Mouse (Mus musculus): ENCODE results near the gene Ubash3b.

Gene Ubash3b

DNA sequence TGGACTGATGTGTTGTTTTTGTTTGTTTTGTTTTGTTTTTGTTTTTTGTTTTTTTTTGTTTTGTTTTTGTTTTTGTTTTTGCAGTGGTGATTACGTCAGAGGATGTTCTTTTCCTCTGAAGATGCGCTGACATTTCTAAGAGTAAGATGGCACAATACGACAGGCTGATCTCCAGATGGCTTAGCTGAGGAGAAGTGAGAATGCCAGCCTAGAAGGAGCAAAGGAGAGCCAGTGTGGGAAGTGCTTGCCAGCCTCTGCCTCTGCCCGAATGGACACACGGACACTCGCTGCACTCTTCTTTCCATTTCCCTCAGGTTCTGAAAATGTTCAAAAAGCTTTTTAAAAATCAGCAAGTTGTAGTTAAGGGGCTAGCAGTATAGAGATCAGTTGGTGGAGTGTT, 6.7 kb upstream of the Ubash3b start:
- no peak for DNase-seq (ENCODE audit: inconsistent age in 2 of 2, low spot score in 1 of 2)

DNA sequence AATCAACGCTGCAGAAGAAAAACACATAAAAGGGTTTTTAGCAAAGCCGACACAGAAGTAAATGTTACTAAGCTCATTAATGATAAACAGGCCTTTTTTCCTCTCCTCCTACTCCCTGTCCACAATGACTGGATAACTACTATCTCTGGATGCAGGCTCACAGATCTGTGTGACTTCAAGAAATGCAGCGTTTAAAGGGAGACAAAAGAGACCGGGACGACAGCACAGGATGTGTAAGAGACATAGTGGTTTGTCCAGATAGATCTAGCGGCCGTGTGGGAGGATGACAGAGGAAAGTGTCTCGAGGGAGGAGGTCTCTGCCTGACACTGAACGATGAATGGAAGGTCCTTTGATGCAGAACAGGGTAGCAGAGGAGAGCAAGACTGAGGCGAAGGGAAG, 5.4 kb upstream of the Ubash3b start:
- DNase-seq (ENCODE audit: inconsistent age in 2 of 2, low spot score in 1 of 2): no peak

DNA sequence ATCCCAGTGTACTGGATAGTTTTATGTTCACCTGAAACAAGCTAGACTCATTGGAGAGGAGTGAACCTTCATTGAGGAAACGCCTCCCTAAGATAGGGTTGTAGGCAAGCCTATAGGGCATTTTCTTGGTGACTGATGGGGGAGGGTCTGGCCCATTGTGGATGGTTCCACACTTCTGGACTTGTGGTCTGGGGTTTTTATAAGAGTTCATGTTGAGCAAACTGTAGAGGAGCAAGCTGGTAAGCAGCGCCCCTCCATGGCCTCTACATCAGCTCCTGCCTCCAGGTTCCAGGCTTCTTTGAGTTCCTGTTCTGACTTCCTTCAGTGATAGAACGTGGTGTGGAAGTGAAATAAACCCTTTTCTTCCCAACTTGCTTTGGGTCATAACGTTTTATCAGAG, 866 bp upstream of the Ubash3b start:
- DNase-seq (ENCODE audit: inconsistent age in 2 of 2, low spot score in 1 of 2): no peak

DNA sequence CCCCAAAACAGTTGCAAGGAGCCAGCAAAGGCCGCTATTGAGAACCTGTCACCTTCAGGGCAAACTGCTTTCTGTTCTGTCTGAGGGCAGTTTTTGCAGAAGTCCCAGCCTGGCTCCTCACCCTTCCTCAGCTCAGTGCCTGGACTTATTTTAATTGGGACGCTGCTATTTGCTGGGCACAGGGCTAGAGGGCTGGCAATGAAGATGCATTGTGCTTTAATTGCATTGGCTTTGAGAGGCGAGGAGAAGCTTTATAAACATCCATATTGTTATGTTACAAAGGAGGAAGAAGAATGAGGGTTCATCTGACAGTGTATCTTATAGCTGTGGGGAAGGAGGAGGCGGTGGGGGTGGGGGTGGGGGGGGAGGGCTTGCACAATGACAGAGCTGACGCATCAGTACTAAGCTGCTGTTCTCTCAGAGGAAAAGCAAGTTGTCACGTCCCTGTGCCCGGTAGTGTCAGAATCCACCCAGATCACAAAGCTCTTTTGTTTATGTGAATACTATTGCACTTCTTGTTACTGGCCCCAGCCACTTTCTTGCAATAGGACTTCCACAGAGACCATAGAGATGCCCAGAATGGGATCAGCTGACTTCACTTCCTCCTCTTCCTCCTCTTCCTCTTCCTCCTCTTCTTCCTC, 841 bp downstream of the Ubash3b start:
- no peak for DNase-seq (ENCODE audit: inconsistent age in 2 of 2, low spot score in 1 of 2)

DNA sequence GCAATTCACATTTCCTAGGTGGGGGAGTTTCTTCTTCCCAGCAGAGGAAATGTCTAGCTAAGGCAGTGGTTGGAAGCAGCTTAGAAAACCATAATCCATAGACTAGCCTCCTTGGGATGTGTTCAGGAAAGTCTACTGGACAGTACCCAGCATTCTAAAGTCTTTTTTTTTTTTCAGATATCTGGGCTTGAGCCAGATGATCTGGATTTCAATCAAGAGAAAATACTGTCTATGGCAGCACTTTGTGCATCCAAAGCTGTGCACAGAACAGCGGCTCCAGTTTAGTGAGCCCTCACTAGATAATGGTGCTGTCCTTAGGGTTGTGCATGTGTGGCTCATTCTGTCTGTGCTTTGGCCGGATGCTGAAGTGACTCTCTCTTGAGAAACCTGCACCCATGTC, 2.3 kb downstream of the Ubash3b start:
- DNase-seq (ENCODE audit: inconsistent age in 2 of 2, low spot score in 1 of 2): no peak

DNA sequence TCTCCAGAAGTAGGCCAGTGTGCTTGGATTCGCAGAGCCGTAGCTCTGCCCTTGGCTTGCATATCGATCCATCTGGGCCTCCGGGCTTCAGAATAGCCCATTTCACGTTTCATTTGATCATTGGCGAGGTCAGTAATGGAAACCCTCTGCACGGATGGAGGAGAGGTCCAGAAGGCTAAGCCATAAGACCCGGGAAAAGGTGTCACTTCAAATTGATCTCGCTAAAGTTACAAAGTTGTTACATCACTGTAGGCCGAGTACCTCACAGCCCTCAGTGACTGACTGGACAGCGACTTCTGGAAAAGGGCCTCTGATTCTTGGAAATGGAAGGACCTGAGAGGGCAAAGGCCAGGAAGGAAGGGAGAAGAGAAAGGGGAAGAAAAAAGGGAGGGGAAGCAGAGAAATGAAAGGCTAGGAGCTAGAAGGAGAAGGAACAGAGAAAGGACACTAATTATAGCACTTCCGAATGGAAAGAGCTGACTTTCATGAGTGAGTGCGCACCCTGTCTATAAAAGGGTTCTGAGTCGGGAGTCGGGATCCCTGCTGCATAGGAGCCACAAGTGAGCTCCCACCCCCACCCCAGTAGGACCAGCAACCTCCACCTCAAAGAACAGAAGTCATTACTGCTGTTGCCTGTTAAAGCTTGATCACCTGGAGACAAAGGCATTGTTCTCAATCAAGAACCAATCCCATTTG, 3.5 kb downstream of the Ubash3b start:
- DNase-seq (ENCODE audit: inconsistent age in 2 of 2, low spot score in 1 of 2): no peak

DNA sequence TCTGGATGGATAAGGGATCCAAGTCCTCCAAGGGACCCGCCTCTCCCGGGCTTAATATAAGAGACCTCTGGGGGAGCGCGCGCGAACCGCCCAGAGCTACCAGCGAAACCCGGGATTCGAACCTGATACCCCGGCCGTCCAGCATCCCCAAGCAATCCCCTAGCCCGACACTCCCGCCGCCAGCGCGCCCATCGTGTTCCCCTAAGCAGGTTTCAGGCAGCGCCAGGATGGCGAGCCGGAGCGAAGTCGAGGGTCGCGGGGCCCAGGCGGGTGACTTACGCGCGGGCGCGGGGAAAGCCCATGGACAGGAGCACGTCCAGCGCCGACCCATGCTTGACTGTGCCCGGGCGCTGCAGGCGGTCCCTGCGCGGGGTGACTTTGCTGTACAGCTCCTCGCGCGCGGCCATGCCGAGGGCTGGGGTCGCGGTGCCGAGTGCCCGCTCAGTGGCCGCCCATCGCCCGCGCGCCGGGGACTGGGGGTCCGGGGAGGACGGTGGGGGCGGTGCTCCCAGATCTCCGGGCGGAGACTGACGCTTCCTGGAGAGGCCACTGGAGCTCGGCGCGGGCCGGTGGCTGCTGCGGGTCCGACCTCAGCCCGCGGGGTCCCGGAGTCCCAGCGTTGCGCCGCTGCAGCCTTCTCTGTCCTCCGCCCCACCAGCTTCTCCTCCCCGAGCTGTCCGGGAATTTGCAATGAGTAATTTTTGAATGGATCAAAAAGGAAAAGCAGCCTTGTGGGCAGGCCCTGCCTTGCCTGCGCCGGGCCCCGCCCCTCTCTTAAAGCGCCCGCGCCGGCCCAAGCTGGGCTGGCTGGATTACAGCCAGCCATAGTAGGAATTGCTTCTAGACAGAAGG, 4.3 kb downstream of the Ubash3b start:
- DNase-seq (ENCODE audit: inconsistent age in 2 of 2, low spot score in 1 of 2): peak; percentile 82 to 93

DNA sequence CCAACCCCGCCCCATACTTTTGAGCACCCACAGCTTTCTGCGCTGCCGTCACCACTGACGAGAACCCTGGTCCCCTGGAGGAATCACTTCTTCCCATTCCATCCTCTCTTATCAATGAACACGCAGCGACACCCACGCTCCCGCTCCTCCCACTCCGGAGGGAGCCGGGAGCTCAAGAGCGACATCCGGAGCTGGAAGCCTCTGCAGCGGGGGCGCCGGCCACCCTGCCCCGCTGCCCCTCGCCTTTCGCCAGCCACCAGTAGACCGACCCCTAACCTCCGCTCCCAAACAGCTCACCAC, 4.8 kb downstream of the Ubash3b start:
- peak in 1 of 2 experiments; percentile 29 for DNase-seq (ENCODE audit: inconsistent age in 2 of 2, low spot score in 1 of 2)

DNA sequence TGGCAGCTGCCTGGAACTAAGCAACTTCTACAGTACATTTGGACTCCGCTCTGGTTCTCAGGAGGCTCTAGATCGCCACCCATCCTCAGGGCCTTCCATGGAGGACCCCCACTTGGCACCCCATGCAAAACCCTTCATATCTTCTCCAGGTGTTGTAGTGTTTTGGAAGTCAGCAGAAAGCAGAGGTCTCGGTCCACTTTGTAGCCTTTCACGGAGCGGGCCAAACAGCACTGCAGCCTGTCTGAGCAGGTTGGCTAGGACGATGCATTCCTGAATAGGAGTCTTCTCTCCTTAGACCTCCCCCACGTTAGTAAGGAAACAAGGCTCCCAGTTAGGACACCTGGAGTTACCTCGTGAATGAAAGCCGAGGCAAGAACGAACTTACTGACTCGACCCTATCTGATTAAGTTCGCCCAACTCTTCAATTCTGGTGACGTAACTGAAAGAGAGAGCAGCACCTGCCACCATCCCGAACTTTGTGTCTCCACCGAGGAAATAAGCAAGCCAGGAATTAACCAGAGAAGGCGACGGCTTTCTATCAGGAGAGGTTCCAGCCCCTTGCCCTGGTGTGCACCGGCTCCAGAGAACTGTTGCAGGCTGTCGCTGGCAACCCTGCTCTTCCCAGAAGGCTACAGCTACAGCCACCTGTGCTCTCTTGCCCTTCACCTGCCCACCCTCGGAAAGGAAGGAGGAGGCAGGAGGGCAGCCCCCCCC, 5.3 kb downstream of the Ubash3b start:
- DNase-seq (ENCODE audit: inconsistent age in 2 of 2, low spot score in 1 of 2): no peak

DNA sequence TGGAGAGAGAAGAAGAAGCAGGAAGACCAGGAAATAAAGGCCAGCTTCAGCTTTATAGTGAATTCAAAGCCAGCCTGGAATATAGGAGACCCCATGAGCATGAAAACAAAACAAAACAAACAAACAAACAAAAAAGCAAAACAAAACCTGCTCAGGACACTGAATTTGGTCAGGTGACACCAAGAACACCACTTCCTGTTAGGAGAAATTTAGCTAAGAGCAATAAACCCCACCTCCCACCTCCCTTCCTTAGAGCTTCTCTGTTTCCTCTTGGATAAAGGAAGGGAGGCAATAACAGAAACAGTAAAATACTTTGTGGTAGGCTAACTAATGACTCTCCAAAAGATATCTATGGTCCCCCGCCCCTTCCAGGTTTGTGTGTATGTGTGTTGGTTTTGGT, 7.5 kb downstream of the Ubash3b start:
- DNase-seq (ENCODE audit: inconsistent age in 2 of 2, low spot score in 1 of 2): no peak

DNA sequence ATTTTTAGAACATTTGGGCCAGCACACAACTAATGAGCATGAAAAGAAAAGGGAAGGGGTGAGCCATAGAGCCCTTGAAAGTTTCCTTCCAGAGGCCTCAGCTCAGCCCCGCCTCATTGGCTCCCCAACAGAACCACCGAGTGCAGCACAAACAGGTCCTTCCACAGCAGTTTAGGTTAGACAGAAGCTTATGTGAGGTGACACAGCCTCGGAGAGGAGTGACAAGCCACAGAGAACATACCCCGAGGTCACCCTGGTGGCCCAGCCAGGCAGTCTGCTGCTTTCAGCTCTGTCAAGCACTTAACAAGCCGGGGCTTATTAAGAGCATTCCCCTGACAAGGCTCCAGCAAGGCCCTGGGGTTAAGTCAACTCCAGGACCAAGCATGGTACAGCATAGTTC, 8.4 kb downstream of the Ubash3b start:
- peak; percentile 21 to 38 for DNase-seq (ENCODE audit: inconsistent age in 2 of 2, low spot score in 1 of 2)

DNA sequence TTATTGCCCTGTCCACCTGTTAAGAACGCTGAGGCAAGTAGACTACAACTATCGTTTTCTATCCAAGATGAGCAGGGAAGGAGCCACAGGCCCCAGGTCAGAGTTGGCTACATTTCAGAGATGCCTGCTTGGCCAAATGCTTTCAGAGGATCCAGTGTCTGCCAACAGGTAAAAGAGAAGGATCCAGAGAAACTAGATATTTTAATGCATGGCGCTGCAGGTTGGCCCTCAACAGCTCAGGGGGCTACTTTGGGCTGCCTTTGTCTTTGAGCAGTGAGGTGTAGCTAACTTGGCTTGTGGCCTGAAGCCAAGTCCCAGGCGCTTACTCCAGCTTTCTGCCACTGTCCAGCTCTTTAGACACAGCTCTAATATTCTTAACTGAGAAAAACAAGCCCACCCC, 10.0 kb downstream of the Ubash3b start:
- DNase-seq (ENCODE audit: inconsistent age in 2 of 2, low spot score in 1 of 2): no peak

DNA sequence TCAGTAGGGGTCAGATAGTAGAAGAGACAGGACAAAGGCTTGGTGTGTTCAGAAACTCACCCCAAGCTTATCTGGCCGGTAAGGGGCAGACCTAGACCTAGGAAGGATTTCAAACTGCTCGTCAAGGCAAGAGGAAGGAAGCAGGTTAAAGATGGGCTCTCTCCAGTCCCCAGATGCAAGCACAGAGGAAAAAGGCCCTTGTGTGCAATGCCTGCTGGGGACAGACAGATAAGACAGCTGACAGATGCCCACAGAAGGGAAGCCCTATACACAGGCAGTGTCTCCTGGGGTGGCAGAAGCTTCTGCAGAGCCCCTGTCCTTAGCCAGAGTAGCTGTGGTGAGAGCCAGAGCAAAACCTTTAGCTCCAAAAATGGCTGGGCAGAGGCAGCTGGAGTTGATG, 11.6 kb downstream of the Ubash3b start:
- no peak for DNase-seq (ENCODE audit: inconsistent age in 2 of 2, low spot score in 1 of 2)

DNA sequence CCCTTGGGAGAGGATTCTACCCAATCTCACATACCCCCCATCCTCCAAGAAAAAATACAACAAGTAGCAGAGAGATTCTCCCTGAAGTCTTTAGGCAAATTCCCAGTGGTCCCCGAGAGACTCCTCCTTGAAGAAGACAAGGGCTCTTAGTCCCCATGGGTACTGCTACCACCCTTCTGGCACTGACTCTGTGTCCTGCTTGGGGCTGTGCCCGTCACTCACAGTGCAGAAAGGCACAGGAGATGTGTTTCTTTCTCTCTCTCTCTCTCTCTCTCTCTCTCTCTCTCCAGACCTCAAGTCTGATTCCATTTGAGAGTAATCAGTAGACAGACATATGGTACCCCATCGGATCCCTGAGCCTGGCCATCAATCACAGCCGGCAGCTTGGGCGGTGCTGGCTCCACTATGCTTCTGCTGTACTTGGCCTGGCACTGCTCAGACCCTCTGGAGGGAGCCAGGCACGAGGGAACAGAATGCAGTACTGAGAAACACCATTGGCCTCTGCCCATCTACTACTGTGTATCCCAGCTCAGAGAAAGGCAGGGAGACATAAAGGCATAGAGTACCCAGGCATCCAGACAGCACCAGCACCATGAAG, 12.3 kb downstream of the Ubash3b start:
- DNase-seq (ENCODE audit: inconsistent age in 2 of 2, low spot score in 1 of 2): no peak

DNA sequence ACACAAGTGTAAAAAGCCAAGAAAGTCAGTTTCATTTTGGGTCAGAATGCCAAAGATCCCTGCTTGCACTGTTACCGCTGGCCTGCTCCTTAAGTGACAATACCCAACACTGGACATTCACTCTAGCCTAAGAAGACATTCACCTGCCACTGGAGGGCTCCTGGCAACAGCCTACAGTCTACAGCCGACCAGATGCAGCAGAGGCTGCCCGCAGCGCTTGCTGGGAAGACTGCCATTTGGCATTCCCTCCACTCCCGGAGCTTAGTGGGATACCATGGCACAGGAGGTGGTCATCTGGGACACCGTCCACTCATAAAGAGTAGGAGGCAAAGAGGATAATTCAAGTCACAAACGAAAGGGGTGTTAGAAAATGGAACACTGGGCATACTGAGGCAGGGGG, 12.9 kb downstream of the Ubash3b start:
- no peak for DNase-seq (ENCODE audit: inconsistent age in 2 of 2, low spot score in 1 of 2)

DNA sequence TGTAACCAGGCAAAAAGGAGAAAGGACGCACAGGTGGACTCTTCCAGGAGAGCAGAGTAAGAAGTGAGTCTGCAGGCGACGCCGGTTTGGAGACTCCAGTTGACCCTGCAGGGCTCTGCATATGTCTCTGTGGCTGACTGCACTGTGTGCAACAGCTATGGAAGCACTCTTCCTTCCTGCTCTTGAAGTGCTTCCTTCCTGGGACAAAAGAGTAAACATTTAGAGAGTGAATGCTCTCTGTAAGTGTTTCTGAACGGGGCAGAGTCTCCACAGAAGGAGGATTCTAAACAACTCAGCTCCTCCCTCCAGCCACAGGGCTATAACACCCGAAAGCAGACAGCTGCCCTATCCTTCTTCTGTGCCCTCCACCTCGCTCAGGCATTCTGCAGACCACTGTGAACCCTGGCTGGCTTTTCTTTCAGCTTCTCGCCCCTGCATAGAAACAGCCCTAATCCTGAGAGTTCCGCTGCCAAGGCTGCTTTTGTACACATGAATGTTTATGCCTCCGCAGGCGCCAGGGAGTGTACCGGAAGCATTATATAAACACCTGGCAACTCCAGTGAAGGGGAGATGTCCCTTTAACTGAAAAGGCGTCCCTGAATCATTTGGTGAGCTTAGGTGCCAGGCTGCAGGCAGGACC, 14.2 kb downstream of the Ubash3b start:
- DNase-seq (ENCODE audit: inconsistent age in 2 of 2, low spot score in 1 of 2): no peak

DNA sequence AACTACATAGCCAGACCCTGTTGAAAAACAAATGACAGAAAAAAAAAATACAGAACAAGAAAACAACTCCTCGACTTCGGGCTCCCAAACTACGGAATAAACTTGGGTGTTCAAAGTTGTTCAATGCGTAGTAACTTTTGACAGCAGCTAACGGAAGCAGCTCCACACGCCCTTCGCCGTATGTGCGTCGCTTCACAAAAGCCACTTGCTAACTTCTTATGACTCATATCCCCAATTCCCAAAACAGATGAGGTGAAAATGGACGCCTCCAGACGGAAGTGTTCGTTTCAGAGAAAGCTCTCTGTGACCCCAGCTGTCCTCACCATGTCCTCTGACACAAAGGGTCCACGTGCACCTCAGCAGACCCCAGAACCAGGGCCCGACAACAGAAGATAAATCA, 17.7 kb downstream of the Ubash3b start:
- no peak for DNase-seq (ENCODE audit: inconsistent age in 2 of 2, low spot score in 1 of 2)

DNA sequence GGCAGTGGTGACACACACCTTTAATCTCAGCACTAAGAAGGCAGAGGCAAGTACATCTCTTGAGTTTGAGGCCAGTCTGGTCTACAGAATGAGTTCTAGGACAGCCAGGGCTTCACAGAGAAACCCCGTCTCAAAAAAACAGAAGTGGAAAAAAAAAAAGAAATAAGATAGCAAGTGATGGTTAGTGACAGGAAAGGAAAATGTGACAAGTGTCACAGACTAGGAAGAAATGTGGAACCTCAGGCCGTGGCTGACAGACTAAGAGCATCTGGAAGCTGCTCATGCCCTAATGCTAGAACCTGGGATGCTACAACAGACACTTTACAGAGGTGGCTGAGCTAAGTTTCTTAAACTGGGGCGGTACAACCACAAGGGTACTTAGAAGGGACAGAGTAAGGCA, 18.4 kb downstream of the Ubash3b start:
- no peak for DNase-seq (ENCODE audit: inconsistent age in 2 of 2, low spot score in 1 of 2)

DNA sequence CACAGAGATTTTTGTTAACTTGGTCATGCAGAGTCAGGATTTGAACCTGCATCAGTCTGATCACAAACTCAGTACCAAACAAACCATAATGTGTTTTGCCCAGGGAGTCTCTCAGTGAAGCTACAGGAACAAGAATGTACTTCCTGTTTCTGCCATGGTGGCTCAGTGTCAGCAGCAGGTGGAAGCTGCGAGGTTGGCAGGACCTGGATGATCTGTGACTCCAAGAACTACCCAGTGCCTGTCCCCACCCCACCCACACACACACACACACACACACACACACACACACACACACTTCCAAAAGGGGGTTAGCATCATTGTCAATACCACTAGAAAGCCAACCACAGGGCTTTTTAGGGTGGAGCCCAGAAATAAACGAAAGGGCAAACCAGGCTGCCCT, 20.5 kb downstream of the Ubash3b start:
- no peak for DNase-seq (ENCODE audit: inconsistent age in 2 of 2, low spot score in 1 of 2)

DNA sequence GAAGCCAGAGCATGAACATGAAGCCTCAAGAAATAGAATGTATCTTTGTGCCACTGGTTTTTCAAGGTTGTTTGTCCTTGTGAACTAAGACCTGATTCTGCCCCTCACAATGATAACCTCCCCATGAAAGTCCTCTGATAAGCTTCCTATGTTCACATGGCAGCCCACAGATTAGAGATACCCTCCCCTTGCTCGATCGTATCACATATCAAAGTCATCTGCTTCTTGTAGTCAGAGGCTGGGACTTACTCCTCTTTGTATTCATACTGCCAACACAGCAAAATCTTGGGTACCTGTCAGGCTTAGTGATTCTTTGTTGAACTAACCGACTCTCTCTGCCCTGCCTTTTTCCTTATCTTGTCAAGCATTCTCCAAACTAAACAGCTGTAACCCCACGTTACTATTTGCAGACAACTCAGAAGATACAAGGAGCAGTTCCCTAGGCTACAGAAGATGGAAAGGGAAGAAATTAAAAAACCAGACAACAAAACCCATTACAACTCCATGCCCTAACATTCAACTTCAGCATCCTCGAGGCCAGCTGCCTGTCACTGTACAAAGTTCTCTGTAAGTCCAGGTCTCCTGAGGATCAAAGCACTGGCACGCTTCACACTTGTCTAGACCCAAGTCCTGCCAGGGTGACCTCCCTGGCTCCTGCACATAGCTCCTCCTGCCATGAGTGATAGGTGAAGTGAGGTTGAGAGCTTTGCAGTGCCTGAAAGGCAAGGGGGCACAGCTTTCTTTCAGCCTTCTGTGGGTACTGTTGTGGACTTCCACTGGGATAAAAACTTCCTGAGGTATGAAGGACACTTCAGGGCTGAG, 22.3 kb downstream of the Ubash3b start:
- DNase-seq (ENCODE audit: inconsistent age in 2 of 2, low spot score in 1 of 2): no peak

All from adrenal gland, adult (tissue).